Mouse (Mus musculus) bone marrow, adult 2 months (tissue): ENCODE measurements around the gene Slamf8. TPM values are rescaled to one million over a fixed set of nuclear protein-coding genes. Genes with fewer than 3 reads are reported as not detected.

Experiments
- H3K27ac ChIP-seq: fragments of 200-500 bp; 2 replicates; pipeline ENCODE4 v1.5.1; 2012; ENCODE audit warnings: low read depth, mild to moderate bottlenecking, control low read depth, inconsistent platforms, low read length; ENCODE audit not compliant: control insufficient read depth, poor library complexity, insufficient read depth
- H3K4me1 ChIP-seq: fragments of 200-500 bp; 2 replicates; pipeline ENCODE4 v1.6.1; 2011; ENCODE audit warnings: low read length; ENCODE audit not compliant: control insufficient read depth, insufficient read depth
- H3K4me3 ChIP-seq: fragments of 200-500 bp; replicated peaks from 2 replicates; pipeline ENCODE3; 2011; ENCODE audit warnings: mild to moderate bottlenecking, low read depth, low read length, control low read depth; ENCODE audit not compliant: control insufficient read depth
- CTCF ChIP-seq: fragments of 200-500 bp; IDR thresholded peaks from 2 replicates; pipeline ENCODE4 v1.5.1; 2011; ENCODE audit warnings: low read length, control low read depth; ENCODE audit not compliant: control insufficient read depth, insufficient read depth
- POLR2A ChIP-seq: fragments of 200-500 bp; IDR thresholded peaks from 2 replicates; pipeline ENCODE4 v1.6.1; 2011; ENCODE audit warnings: low read depth, mild to moderate bottlenecking, control low read depth, low read length, borderline replicate concordance; ENCODE audit not compliant: control insufficient read depth
- WGBS: fragments of 180-500 bp; shearing (Covaris S2); methylation state at CpG from one replicate; pipeline ENCODE4 v1.1.7; 2018; 5-methylcytosine and 5-hydroxymethylcytosine counted together
- polyA plus RNA-seq: library from polyadenylated mRNA; stranded (reverse); fragments of >200 nt; gene quantifications from 2 replicates; pipeline ENCODE4 v1.2.4, GENCODE M21; 2011; ENCODE audit warnings: low replicate concordance; ENCODE audit not compliant: missing spikeins, insufficient read depth, insufficient read length

Gene Slamf8
- polyA plus RNA-seq, 1 experiment: 3.7 TPM

DNA sequence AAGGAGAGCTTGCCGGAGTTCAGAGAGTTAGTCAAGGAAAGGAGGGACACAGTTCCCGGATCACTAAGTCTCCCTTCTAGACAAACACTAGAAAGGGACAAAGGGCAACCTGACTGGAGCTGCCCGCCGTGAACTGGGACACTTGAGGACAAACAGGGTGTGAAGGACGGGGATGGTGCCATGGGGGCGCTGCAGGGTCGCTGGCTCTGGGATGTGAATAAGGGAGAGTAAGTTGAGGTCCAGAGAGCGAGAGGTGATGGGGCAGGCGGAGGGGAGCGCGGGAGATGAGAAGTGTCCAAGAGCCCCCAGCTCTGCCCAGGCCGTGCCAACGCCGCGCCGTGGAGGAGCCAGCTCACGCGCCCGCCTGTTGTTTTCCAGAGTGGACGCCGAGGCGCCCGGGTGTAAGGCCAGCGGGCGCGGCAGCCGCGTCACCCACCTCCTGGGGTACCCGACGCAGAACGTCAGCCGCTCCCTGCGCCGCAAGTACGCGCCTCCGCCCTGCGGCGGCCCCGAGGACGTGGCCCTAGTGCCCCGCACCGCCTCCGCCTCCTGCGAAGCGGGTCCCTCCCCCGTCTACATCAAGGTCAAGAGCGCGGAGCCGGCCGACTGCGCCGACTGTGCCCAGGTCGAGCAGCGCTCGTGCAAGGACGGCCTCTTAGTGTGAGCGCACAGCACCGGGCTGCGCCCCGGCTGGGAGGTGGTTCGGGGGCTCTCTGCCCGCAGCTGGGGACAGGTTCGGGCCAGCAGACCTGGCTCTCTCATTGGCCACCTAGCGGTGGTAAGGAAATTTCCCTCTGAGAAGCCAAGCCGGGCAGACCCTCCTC lies 27.5 kb downstream of the Slamf8 start:
- no peak overlapping the region for H3K27ac ChIP-seq
- under 1% methylated on average over 65 of the region's 66 CpGs for WGBS
- TF ChIP-seq POLR2A (no peak), CTCF (peak; percentile 67)
- no peaks in the 10 kb centered on the region; the same call in 1 of the 2 replicates for H3K4me1 ChIP-seq
- peak overlapping the region; percentile 46 for H3K4me3 ChIP-seq

DNA sequence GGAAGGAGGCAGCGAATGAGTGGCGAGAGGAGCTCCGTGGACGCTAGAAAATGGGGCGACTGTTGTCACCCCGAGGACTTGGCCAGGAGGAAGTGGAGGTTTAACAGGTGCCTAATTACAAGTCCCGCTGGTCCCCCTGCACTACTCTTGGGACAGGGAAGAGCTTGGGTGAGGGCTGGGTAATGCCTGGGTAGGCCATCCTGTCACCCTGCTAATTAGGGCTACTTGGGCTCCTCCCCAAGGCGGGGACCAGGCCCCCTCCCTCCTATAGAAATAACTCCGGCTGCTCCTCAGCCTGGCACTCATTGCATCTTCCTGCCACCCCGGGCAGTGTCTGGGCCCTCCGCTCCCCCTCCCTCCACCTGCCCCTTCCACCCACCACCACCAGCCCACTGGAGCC lies 34.7 kb downstream of the Slamf8 start, which contains the start of gene Vsig8:
TSS of gene Vsig8 (plus strand) at position 301 of the 400 bp plus-strand sequence.
- Histone ChIP-seq H3K4me1 (peaks cover 1% of the 10 kb centered on the region; the same call in 1 of the 2 replicates), H3K4me3 (no peak within 1 kb of the TSS), H3K27ac (no peak within 1 kb of the TSS)
- TF ChIP-seq CTCF (no peak), POLR2A (no peak)
- WGBS: 64% methylated on average over 11 of the region's 11 CpGs

DNA sequence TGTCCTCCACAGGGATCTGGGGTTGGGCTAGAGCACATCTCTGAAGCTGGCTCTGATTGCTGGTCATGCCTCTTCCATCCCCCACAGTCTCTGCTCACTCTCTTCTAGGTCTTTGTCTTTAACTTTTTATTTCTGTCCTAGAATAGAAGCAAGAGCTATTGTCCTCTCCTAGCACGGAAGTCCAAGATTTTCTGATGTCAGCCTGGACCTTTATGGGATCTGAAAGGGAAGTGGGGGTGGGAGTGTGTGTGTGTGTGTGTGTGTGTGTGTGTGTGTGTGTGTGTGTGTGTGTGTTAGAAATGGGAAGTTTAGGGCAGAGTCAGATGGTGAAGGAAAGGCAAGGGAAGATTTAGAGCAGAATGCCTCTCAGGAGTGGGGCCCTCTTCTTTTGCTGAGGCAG lies 37.7 kb downstream of the Slamf8 start:
- 71% methylated on average over 1 of the region's 1 CpGs for WGBS
- no peak overlapping the region for H3K27ac ChIP-seq

DNA sequence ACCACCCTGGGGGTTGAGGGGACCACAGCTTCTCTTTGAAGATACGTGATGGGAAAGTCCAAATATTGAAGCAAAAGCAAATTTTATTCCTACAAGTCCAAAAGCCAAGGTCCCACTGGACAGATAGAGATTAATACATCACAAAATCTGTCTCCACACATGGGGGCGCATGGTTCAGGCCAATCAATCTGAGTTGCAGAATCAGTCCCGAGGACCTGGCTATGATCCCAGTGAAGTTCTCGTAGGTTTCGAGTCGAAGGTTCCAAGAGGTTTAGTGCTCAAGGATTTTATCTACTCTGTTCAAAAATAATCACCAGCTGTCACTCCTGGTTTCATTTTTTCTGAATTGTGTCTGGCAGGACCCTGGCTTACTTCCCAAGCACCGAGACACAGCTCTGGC lies 39.4 kb downstream of the Slamf8 start:
- Histone ChIP-seq H3K4me1 (peaks cover 6% of the 10 kb centered on the region), H3K4me3 (no peak overlapping the region), H3K27ac (no peak overlapping the region)
- TF ChIP-seq POLR2A: no peak
- TF ChIP-seq CTCF: no peak
- 19% methylated on average over 7 of the region's 7 CpGs for WGBS

More for the DNA sequence above, 37.7 kb downstream of the Slamf8 start:
- Histone ChIP-seq H3K4me1 (peaks cover 3% of the 10 kb centered on the region; the same call in 1 of the 2 replicates), H3K4me3 (no peak overlapping the region)
- TF ChIP-seq CTCF: no peak
- TF ChIP-seq POLR2A: no peak

DNA sequence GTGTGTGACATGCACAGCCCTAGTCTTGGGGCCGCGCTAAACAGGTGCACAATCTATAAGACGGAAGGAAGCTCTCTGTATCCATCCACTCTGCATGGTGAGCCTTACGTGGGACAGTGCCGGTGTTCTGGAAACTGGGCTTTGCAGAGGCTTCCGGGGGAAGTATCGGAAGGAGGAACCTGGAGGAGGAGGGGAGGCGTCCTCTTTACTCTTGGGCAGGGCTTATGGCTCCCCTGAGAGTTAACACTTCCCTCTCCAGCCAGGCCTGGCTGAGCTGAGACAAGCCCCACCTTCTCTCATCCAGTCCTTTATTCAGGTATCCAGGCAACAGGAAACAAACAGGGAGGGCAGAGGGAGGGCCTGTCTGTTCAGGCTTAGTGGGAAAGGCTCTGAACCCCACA lies 39.8 kb downstream of the Slamf8 start:
- WGBS: 1% methylated on average over 8 of the region's 8 CpGs
- peaks cover 6% of the 10 kb centered on the region for H3K4me1 ChIP-seq
- TF ChIP-seq POLR2A: 0 out of 2 replicates have a peak, but pooled peaks have one; percentile 13
- no peak for TF ChIP-seq CTCF
- H3K4me3 ChIP-seq: peak overlapping the region; percentile 83
- peak overlapping the region; percentile 78 for H3K27ac ChIP-seq

DNA sequence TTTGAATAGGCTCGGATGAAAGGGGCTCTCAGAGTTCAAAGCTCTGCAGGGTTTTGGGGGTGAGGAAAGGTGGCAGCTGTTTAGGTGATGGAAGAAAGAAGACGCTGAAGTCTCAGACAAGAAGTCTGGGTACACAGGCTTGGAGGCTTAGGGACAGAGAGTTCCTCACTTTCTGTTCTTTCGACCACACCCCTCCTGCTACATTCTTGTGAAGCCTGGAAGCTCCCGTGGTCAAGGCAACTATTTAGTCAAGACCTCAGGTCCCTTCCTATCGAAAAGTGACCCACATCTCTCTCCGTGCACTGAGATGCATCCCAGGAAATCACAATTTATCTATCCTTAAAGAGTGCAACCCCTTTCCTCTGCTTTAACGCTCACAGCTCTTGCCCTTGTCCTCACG lies 40.7 kb downstream of the Slamf8 start:
- TF ChIP-seq CTCF: no peak
- no peak for TF ChIP-seq POLR2A
- H3K4me1 ChIP-seq: peaks cover 6% of the 10 kb centered on the region
- 2% methylated on average over 8 of the region's 8 CpGs for WGBS
- H3K4me3 ChIP-seq: peak overlapping the region; percentile 83
- H3K27ac ChIP-seq: peak overlapping the region; percentile 78

DNA sequence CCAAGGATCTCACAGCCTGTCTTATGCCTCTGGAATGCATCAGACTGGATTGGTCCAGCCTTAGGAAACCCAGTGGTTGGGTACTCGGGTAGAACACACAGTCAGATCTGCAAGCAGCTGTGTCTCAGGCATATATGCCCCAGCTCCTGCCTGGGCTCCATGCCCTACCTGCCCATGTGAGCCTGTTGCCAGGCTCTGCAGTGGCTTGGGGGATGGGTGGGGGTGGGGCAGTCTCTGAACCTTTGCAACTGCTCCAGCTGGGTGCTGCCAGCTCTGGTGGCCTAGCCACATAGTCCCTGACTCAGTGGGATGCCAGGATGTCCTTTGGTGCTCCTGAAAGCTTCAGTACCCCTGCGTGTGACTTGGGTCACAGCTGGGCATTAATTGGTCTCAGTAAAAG lies 41.1 kb downstream of the Slamf8 start:
- Histone ChIP-seq H3K4me3 (peak overlapping the region; percentile 83), H3K27ac (peak overlapping the region; percentile 78), H3K4me1 (peaks cover 6% of the 10 kb centered on the region)
- WGBS: 7% methylated on average over 2 of the region's 2 CpGs
- TF ChIP-seq CTCF (no peak), POLR2A (no peak)

DNA sequence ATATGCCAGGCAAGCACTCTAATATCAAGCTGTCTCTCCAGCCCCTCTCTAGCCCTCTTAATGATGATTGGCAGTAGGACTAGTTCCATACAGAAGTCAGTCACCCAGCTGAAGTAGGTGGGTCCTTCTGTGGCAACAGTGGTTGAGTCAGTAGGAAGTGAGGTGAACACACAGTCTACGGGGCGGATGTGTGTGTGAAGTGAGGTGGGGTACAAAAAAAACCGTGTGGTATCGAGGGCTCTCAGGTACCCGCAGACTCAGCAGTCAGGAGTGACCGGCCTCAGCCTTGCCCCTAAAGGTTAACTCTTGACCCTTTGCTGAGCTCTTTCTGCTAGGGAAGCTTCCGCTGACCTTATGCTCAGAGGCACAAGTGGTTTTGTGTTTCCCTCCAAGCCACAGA lies 41.9 kb downstream of the Slamf8 start:
- Histone ChIP-seq H3K27ac (peak overlapping the region; percentile 72), H3K4me3 (peak overlapping the region; percentile 39), H3K4me1 (peaks cover 6% of the 10 kb centered on the region)
- WGBS: under 1% methylated on average over 7 of the region's 7 CpGs
- TF ChIP-seq CTCF: no peak
- TF ChIP-seq POLR2A: no peak

DNA sequence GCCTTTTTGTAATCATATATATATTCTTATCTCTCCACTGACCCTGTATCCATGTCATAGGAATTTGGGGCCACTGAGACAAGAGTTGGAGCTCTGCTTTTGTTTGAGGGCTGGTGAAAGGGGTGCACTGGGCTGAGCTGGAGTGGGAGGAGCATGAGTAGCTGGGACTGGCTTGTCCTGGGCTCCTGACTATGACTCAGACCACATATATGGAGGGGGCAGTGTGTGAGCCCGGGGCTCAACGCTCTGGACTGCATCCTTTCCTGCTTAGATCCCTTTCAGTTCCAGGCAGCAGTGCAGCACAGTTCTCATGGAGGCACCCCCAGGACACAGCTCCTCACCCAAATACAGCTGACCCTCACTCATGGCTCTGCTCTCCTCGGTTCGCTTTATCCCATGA lies 44.3 kb downstream of the Slamf8 start:
- TF ChIP-seq POLR2A: no peak
- TF ChIP-seq CTCF: no peak
- Histone ChIP-seq H3K4me3 (no peak overlapping the region), H3K4me1 (peaks cover 6% of the 10 kb centered on the region), H3K27ac (no peak overlapping the region)
- 79% methylated on average over 4 of the region's 4 CpGs for WGBS
